Mouse (Mus musculus) heart, postnatal 0 days (tissue): ENCODE data around the gene Fen1. TPM values are rescaled to one million over a fixed set of nuclear protein-coding genes. Genes with fewer than 3 reads are reported as not detected.
A peak's percentile ranks its signal among the peaks of the same experiment; 100 is the strongest.

Experiments
- ATAC-seq: fragments of 200-750 bp; cut with Nextera tagmentation; 2 replicates; pipeline ENCODE4 v1.8.0; 2017; ENCODE audit warnings: low read depth, moderate number of reproducible peaks, moderate library complexity; ENCODE audit not compliant: insufficient read depth
- DNase-seq: peaks from one replicate; pipeline ENCODE4 v3.0.0-alpha.2; 2016; ENCODE audit warnings: low spot score
- H3K27ac ChIP-seq: fragments of 300-500 bp; sonication (generic); 2 replicates; pipeline ENCODE4 v1.5.1; 2014; ENCODE audit warnings: low read depth, mild to moderate bottlenecking
- H3K27me3 ChIP-seq: fragments of 300-500 bp; sonication (generic); 2 replicates; pipeline ENCODE4 v1.6.1; 2014; ENCODE audit warnings: low read length, mixed read lengths; ENCODE audit not compliant: control insufficient read depth, insufficient read depth
- H3K36me3 ChIP-seq: fragments of 300-500 bp; sonication (generic); replicated peaks from 2 replicates; pipeline ENCODE4 v1.6.1; 2014; ENCODE audit warnings: low read length, mixed read lengths; ENCODE audit not compliant: control insufficient read depth, insufficient read depth
- H3K4me1 ChIP-seq: fragments of 300-500 bp; sonication (generic); 2 replicates; pipeline ENCODE4 v1.6.1; 2014; ENCODE audit warnings: antibody characterized with exemption; ENCODE audit not compliant: control insufficient read depth, insufficient read depth
- H3K4me2 ChIP-seq: fragments of 300-500 bp; sonication (generic); 2 replicates; pipeline ENCODE4 v1.6.1; 2014; ENCODE audit warnings: low read depth, mild to moderate bottlenecking, low read length, moderate library complexity
- H3K4me3 ChIP-seq: fragments of 300-500 bp; sonication (generic); 2 replicates; pipeline ENCODE4 v1.5.1; 2014; ENCODE audit warnings: low read depth, low read length
- H3K9ac ChIP-seq: fragments of 300-500 bp; sonication (generic); replicated peaks from 2 replicates; pipeline ENCODE4 v1.6.1; 2014; ENCODE audit warnings: low read depth, low read length, mixed read lengths
- H3K9me3 ChIP-seq: fragments of 300-500 bp; sonication (generic); replicated peaks from 2 replicates; pipeline ENCODE4 v1.6.1; 2016; ENCODE audit warnings: low read length; ENCODE audit not compliant: control insufficient read depth
- CTCF ChIP-seq: IDR thresholded peaks from 2 replicates; pipeline ENCODE4 v1.5.1; 2016; ENCODE audit warnings: antibody characterized with exemption, control low read depth, low read depth
- EP300 ChIP-seq: IDR thresholded peaks from 2 replicates; pipeline ENCODE4 v1.6.1; 2016; ENCODE audit warnings: antibody characterized with exemption, low read depth
- WGBS: fragments of 180-500 bp; shearing (Covaris S2); extraction: QIAGEN DNeasy Blood & Tissue Kit; methylation state at CpG from one replicate; pipeline ENCODE4 v1.1.7; 2014; 5-methylcytosine and 5-hydroxymethylcytosine counted together
- polyA plus RNA-seq: library from polyadenylated mRNA; unstranded; fragments of >200 nt; fragmentation: Nextera tagmentation; extraction: Ambion mirVana; gene quantifications from 2 replicates; pipeline ENCODE4 v1.2.1, GENCODE M21; 2015
- total RNA-seq: library from RNA; depleted of rRNA; stranded (reverse); fragments of >200 nt; gene quantifications from 2 replicates; pipeline ENCODE4 v1.2.3, GENCODE M21; 2014; ENCODE audit warnings: low replicate concordance

The Fen1 gene
- total and polyA plus RNA-seq, 2 experiments from 2014 or later, result 19.1 to 34.9 TPM

DNA sequence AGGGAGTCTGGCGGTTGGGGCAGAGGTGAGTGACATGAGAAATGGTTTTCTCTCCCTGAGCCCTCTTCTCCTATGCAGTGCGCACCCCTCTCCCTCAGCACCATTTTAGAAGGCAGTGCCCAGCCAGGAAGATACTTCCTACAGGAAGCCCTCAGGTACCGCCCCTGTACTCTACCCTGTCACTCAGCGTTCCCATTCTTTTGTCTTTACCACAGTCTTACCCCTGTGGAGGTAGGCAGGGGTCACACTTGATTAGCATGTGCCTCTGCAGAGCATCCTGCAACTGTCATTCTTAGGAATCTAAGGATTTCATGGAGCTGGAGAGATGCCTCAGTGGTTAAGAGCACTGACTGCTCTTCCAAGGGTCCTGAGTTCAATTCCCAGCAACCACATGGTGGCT, 19.6 kb upstream of the Fen1 start:
- no peak overlapping the region for H3K4me3 ChIP-seq
- DNase-seq, result no peak
- H3K4me1 ChIP-seq, result peaks cover 6% of the 10 kb centered on the region; the same call in 1 of the 2 replicates
- WGBS, result 71% methylated on average over 4 of the region's 4 CpGs
- no peak overlapping the region for H3K4me2 ChIP-seq
- no peaks in the 10 kb centered on the region for H3K27me3 ChIP-seq
- H3K9ac ChIP-seq, result no peak overlapping the region
- TF ChIP-seq EP300 (no peak), CTCF (no peak)
- no peak overlapping the region for H3K27ac ChIP-seq
- no peaks in the 10 kb centered on the region for H3K9me3 ChIP-seq
- H3K36me3 ChIP-seq, result no peaks in the 10 kb centered on the region
- ATAC-seq, result no peak

DNA sequence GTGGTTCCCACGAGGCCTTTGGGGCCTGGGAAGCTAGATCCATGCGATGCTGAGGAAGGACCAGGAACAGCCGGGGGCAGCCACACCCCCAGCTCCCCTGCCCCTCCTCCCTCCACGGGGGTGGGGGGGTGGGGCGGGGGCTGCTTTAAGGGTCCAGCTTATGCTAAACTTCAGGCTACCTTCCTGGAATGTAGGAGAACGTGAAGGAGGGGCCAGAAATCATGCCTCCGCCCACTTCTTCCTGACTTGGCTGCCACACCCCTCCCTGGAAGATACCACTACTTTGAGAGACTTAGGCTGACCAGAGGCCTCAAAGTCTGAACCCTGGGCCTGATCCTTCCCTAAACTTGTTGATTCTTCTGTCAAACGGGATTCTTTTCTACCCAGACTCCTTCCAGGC, 18.7 kb upstream of the Fen1 start:
- no peak for DNase-seq
- WGBS, result 32% methylated on average over 8 of the region's 8 CpGs
- Histone ChIP-seq H3K36me3 (no peaks in the 10 kb centered on the region), H3K9ac (no peak overlapping the region), H3K4me3 (no peak overlapping the region), H3K4me2 (no peak overlapping the region), H3K4me1 (peaks cover 6% of the 10 kb centered on the region; the same call in 1 of the 2 replicates), H3K27me3 (no peaks in the 10 kb centered on the region), H3K27ac (no peak overlapping the region), H3K9me3 (no peaks in the 10 kb centered on the region)
- ATAC-seq, result no peak
- no peak for TF ChIP-seq CTCF
- TF ChIP-seq EP300, result no peak

DNA sequence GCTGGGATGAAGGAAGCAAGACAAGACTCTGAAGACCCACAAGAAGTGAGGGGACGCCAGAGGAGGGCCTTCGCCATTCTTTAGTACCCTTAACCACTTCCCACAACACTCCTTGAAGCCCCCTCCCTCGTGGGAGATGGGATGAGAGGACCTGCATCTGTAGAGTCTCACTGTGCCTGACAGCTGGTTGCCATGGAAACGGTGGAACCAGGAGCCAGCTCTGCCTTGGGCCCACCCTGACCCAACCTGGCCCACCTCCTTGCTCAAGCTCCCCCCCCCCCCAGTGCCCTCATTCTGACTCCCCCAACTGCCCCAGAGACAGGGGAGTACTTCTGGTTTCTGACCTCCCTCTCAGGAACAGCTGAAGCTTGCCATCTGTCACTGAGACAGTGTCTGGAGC, 17.6 kb upstream of the Fen1 start:
- Histone ChIP-seq H3K9me3 (no peaks in the 10 kb centered on the region), H3K4me2 (no peak overlapping the region), H3K36me3 (no peaks in the 10 kb centered on the region), H3K4me1 (peaks cover 6% of the 10 kb centered on the region; the same call in 1 of the 2 replicates), H3K27ac (no peak overlapping the region), H3K9ac (no peak overlapping the region), H3K4me3 (no peak overlapping the region), H3K27me3 (no peaks in the 10 kb centered on the region)
- TF ChIP-seq EP300, result no peak
- no peak for TF ChIP-seq CTCF
- WGBS, result 43% methylated on average over 4 of the region's 4 CpGs
- DNase-seq (no peak), ATAC-seq (no peak; the same call in 1 of the 2 replicates)

DNA sequence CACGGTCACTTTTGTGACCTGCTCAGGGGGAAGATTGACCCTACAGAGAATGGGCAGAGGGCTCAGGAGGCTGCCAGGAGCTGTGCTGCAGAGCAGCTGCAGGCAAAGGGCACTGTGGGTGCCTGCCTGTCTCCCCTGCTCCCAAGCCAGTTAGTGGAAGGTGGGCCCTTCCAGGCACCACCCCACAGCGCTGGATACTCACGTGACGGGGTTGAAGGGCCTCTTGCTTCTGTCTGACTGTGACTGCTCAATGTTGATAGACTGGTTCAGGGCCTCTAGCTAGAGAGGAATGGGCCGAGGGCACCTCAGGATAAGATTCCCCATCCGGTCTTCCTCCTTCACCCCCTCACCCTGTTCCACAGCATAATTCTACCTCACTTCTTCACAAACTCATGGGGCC, 15.6 kb upstream of the Fen1 start:
- TF ChIP-seq EP300, result no peak
- TF ChIP-seq CTCF, result no peak
- Histone ChIP-seq H3K27ac (no peak overlapping the region), H3K9ac (no peak overlapping the region), H3K9me3 (no peaks in the 10 kb centered on the region), H3K4me1 (no peaks in the 10 kb centered on the region), H3K4me2 (no peak overlapping the region), H3K4me3 (no peak overlapping the region), H3K36me3 (no peaks in the 10 kb centered on the region), H3K27me3 (no peaks in the 10 kb centered on the region)
- no peak for ATAC-seq
- DNase-seq, result no peak
- WGBS, result 63% methylated on average over 6 of the region's 6 CpGs

DNA sequence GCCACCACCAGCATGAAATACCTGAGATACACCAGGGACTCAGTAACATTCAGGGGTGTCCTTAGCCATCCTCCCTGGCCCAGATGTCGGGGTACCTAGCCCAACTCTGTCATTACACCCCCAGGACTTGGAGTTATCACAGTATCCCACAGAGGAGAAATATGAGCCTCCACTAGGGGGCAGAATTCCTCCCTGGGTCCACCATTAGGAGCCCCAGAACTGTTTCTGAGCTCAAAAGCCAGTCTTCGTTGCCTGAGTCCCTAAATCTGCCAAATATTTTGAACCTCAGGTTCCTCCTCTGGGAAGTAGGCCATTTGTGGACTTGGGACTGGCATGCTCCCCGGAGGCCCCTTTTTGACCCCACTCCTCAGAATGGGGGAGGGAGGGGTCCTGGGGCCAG, 15.1 kb upstream of the Fen1 start:
- no peak overlapping the region for H3K27ac ChIP-seq

DNA sequence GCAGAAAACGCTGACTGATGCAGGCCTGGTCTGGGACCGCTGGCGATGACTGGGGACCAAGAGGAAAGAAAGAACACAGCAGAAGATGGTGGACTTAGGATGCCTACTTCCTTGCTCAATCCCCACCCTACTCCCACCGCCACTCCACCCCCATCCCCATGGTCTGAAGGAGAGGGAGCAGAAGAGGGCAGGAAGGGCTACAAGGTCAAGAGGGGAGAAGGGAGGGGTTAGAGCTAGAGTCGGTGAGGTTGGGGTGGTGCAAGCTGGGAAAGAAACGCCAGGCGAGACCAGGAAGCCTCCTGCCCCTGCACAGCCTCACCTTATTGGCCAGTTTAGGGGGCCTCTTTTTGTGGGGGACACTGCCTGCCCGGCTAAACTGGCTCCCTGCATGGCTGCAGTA, 12.1 kb upstream of the Fen1 start:
- no peak overlapping the region for H3K4me3 ChIP-seq
- TF ChIP-seq EP300 (no peak), CTCF (no peak)
- 72% methylated on average over 8 of the region's 8 CpGs for WGBS
- H3K4me1 ChIP-seq, result no peaks in the 10 kb centered on the region
- no peak overlapping the region for H3K27ac ChIP-seq
- ATAC-seq (no peak), DNase-seq (no peak)
- H3K4me2 ChIP-seq, result no peak overlapping the region
- peaks cover 15% of the 10 kb centered on the region; the same call in 1 of the 2 replicates for H3K36me3 ChIP-seq
- H3K9ac ChIP-seq, result no peak overlapping the region
- no peaks in the 10 kb centered on the region for H3K9me3 ChIP-seq
- H3K27me3 ChIP-seq, result no peaks in the 10 kb centered on the region

More for the DNA sequence above, 15.1 kb upstream of the Fen1 start:
- TF ChIP-seq CTCF (peak; percentile 53), EP300 (no peak)
- 53% methylated on average over 3 of the region's 3 CpGs for WGBS
- H3K36me3 ChIP-seq, result no peaks in the 10 kb centered on the region
- H3K27me3 ChIP-seq, result no peaks in the 10 kb centered on the region
- H3K4me2 ChIP-seq, result no peak overlapping the region
- no peak for ATAC-seq
- no peak overlapping the region for H3K4me3 ChIP-seq
- H3K4me1 ChIP-seq, result no peaks in the 10 kb centered on the region
- no peak overlapping the region for H3K9ac ChIP-seq
- no peaks in the 10 kb centered on the region for H3K9me3 ChIP-seq
- peak; percentile 30 for DNase-seq
